Mouse (Mus musculus): ENCODE data around the gene Wdr20. TPM values are rescaled to one million over a fixed set of nuclear protein-coding genes. Genes with fewer than 3 reads are reported as not detected.

Wdr20 gene
- polyA plus RNA-seq, 1 experiment from 2014 or later = 22.2 TPM

Other genes with a start within 250 kb of the Wdr20 start
- 52.8 and 66.7 TPM in 2 replicates for gene Dync1h1, start 136.5 kb upstream of the Wdr20 start, polyA plus RNA-seq (2014; fragmentation: Nextera tagmentation; extraction: Ambion mirVana)
- gene 1700001K19Rik, start 55.3 kb upstream of the Wdr20 start, polyA plus RNA-seq (2014; fragmentation: Nextera tagmentation; extraction: Ambion mirVana) = 0.22 TPM in 1 of 2 replicates, not detected in the other
- gene Hsp90aa1, start 35.2 kb upstream of the Wdr20 start, polyA plus RNA-seq (2014; fragmentation: Nextera tagmentation; extraction: Ambion mirVana) = 1,194 and 1,245 TPM in 2 replicates
- gene Mok, start 103.0 kb downstream of the Wdr20 start, polyA plus RNA-seq (2014; fragmentation: Nextera tagmentation; extraction: Ambion mirVana) = 7.1 and 7.8 TPM in 2 replicates
- gene Zfp839, start 112.3 kb downstream of the Wdr20 start, polyA plus RNA-seq (2014; fragmentation: Nextera tagmentation; extraction: Ambion mirVana) = 2.2 and 3.3 TPM in 2 replicates
- gene Cinp, start 151.2 kb downstream of the Wdr20 start, polyA plus RNA-seq (2014; fragmentation: Nextera tagmentation; extraction: Ambion mirVana) = 82.3 and 92.2 TPM in 2 replicates
- gene Tecpr2, start 151.3 kb downstream of the Wdr20 start, polyA plus RNA-seq (2014; fragmentation: Nextera tagmentation; extraction: Ambion mirVana) = 2.5 and 3.9 TPM in 2 replicates
- gene Ankrd9, start 241.1 kb downstream of the Wdr20 start, polyA plus RNA-seq (2014; fragmentation: Nextera tagmentation; extraction: Ambion mirVana) = 9.5 and 11.5 TPM in 2 replicates